Mouse (Mus musculus) kidney, adult 2 months (tissue): ENCODE measurements around the gene Slu7.

Experiments used
- CTCF ChIP-seq: fragments of 200-500 bp; conservative IDR thresholded peaks from 2 replicates; pipeline ENCODE4 v1.5.1; 2011; ENCODE audit warnings: low read depth, mild to moderate bottlenecking, control low read depth, low read length, moderate library complexity, mixed read lengths; ENCODE audit not compliant: insufficient read depth, insufficient read length
- POLR2A ChIP-seq: fragments of 200-500 bp; IDR thresholded peaks from one replicate; pipeline ENCODE4 v1.6.1; 2011; ENCODE audit warnings: low read depth, low read length, control low read depth

DNA sequence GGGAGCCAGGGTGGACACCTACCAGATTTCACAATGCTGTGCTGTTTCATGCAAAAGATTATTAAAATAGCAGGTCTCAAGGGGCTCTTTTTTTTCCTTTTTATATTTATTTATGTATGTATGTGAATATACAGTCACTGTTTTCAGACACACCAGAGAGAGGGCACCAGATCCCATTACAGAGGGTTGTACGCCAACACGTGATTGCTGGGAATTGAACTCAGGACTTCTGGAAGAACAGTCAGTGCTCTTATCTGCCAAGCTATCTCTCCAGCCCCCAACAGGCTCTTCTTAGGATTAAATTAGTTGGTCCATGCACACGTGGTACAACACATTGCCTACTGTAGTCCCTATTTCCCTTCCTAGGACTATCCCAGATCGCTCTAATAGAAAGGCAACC, 40.2 kb upstream of the Slu7 start:
- TF ChIP-seq CTCF (no peak), POLR2A (no peak)
